Mouse (Mus musculus) lung, embryonic 15.5 days (tissue): ENCODE measurements around the gene Igf2bp2. TPM values are rescaled to one million over a fixed set of nuclear protein-coding genes. Genes with fewer than 3 reads are reported as not detected.

Experiments used
- ATAC-seq: fragments of 200-750 bp; cut with Nextera tagmentation; 2 replicates; pipeline ENCODE4 v1.8.0; 2017; ENCODE audit warnings: moderate number of reproducible peaks, borderline replicate concordance; ENCODE audit not compliant: low FRiP score, low TSS enrichment; ENCODE audit errors: extremely low read depth
- H3K27ac ChIP-seq: fragments of 300-500 bp; sonication (generic); 2 replicates; pipeline ENCODE4 v1.5.1; 2015; ENCODE audit warnings: moderate library complexity, mild to moderate bottlenecking, inconsistent platforms
- H3K27me3 ChIP-seq: fragments of 300-500 bp; sonication (generic); 2 replicates; pipeline ENCODE4 v1.6.1; 2015; ENCODE audit warnings: inconsistent platforms
- H3K36me3 ChIP-seq: fragments of 300-500 bp; sonication (generic); 2 replicates; pipeline ENCODE4 v1.6.1; 2015; ENCODE audit warnings: inconsistent platforms
- H3K4me1 ChIP-seq: fragments of 300-500 bp; sonication (generic); 2 replicates; pipeline ENCODE4 v1.6.1; 2015; ENCODE audit warnings: inconsistent platforms
- H3K4me2 ChIP-seq: fragments of 300-500 bp; sonication (generic); 2 replicates; pipeline ENCODE4 v1.6.1; 2015; ENCODE audit warnings: inconsistent platforms, mild to moderate bottlenecking, moderate library complexity
- H3K4me3 ChIP-seq: fragments of 300-500 bp; sonication (generic); 2 replicates; pipeline ENCODE4 v1.5.1; 2015; ENCODE audit warnings: mild to moderate bottlenecking, inconsistent platforms
- H3K9ac ChIP-seq: fragments of 300-500 bp; sonication (generic); 2 replicates; pipeline ENCODE4 v1.6.1; 2015; ENCODE audit warnings: inconsistent platforms
- H3K9me3 ChIP-seq: fragments of 300-500 bp; sonication (generic); 2 replicates; pipeline ENCODE4 v1.6.1; 2016; ENCODE audit warnings: inconsistent platforms
- WGBS: fragments of 180-500 bp; shearing (Covaris S2); methylation state at CpG from one replicate; pipeline ENCODE4 v1.1.7; 2015; 5-methylcytosine and 5-hydroxymethylcytosine counted together
- polyA plus RNA-seq: library from polyadenylated mRNA; unstranded; fragments of >200 nt; fragmentation: Nextera tagmentation; extraction: Ambion mirVana; gene quantifications from 2 replicates; pipeline ENCODE4 v1.2.1, GENCODE M21; 2015

Gene Igf2bp2
- polyA plus RNA-seq, 1 experiment from 2014 or later: 55.8 TPM

- Histone ChIP-seq H3K4me1 (peaks cover 9% of the 10 kb centered on the region), H3K4me3 (no peak overlapping the region), H3K9ac (no peak overlapping the region), H3K4me2 (no peak overlapping the region), H3K36me3 (no peaks in the 10 kb centered on the region), H3K27me3 (no peaks in the 10 kb centered on the region), H3K9me3 (no peaks in the 10 kb centered on the region), H3K27ac (no peak overlapping the region)
- 73% methylated on average over 7 of the region's 7 CpGs for WGBS
- ATAC-seq: no peak
Observed at GRCm38 (mm10) chr16:22146071-22146470, 17.0 kb downstream of the Igf2bp2 start.

- H3K36me3 ChIP-seq: no peaks in the 10 kb centered on the region
- no peak for ATAC-seq
- no peak overlapping the region for H3K4me3 ChIP-seq
- no peak overlapping the region for H3K27ac ChIP-seq
- H3K4me2 ChIP-seq: no peak overlapping the region
- WGBS: 83% methylated on average over 6 of the region's 6 CpGs
- H3K9ac ChIP-seq: no peak overlapping the region
- no peaks in the 10 kb centered on the region for H3K4me1 ChIP-seq
- no peaks in the 10 kb centered on the region for H3K27me3 ChIP-seq
- no peaks in the 10 kb centered on the region for H3K9me3 ChIP-seq
Observed at GRCm38 (mm10) chr16:22144490-22144889, 18.6 kb downstream of the Igf2bp2 start.

- H3K4me3 ChIP-seq: no peak overlapping the region
- 72% methylated on average over 6 of the region's 6 CpGs for WGBS
- H3K27ac ChIP-seq: no peak overlapping the region
- H3K36me3 ChIP-seq: no peaks in the 10 kb centered on the region
- H3K4me2 ChIP-seq: no peak overlapping the region
- H3K9ac ChIP-seq: no peak overlapping the region
- no peaks in the 10 kb centered on the region for H3K9me3 ChIP-seq
- no peaks in the 10 kb centered on the region for H3K4me1 ChIP-seq
- no peak for ATAC-seq
- H3K27me3 ChIP-seq: no peaks in the 10 kb centered on the region
Observed at GRCm38 (mm10) chr16:22140861-22141260, 22.2 kb downstream of the Igf2bp2 start.

- Histone ChIP-seq H3K9me3 (no peaks in the 10 kb centered on the region), H3K4me2 (no peak overlapping the region), H3K27me3 (no peaks in the 10 kb centered on the region), H3K9ac (no peak overlapping the region), H3K27ac (no peak overlapping the region), H3K4me3 (no peak overlapping the region), H3K36me3 (no peaks in the 10 kb centered on the region), H3K4me1 (no peaks in the 10 kb centered on the region)
- ATAC-seq: no peak
- 86% methylated on average over 5 of the region's 5 CpGs for WGBS
Observed at GRCm38 (mm10) chr16:22139821-22140220, 23.3 kb downstream of the Igf2bp2 start.

- no peak overlapping the region for H3K4me3 ChIP-seq
- no peak for ATAC-seq
- WGBS: 85% methylated on average over 5 of the region's 5 CpGs
Observed at GRCm38 (mm10) chr16:22136198-22136597, 26.9 kb downstream of the Igf2bp2 start.

GRCm38 (mm10) chr16:22131321-22131720 is 31.8 kb downstream of the Igf2bp2 start:
- Histone ChIP-seq H3K4me3 (no peak overlapping the region), H3K4me1 (no peaks in the 10 kb centered on the region), H3K27me3 (no peaks in the 10 kb centered on the region), H3K36me3 (no peaks in the 10 kb centered on the region), H3K27ac (no peak overlapping the region), H3K4me2 (no peak overlapping the region), H3K9me3 (no peaks in the 10 kb centered on the region), H3K9ac (no peak overlapping the region)
- ATAC-seq: no peak
- 78% methylated on average over 6 of the region's 6 CpGs for WGBS

More at GRCm38 (mm10) chr16:22136198-22136597, 26.9 kb downstream of the Igf2bp2 start:
- H3K4me1 ChIP-seq: no peaks in the 10 kb centered on the region
- no peak overlapping the region for H3K9ac ChIP-seq
- no peaks in the 10 kb centered on the region for H3K9me3 ChIP-seq
- no peaks in the 10 kb centered on the region for H3K36me3 ChIP-seq
- no peak overlapping the region for H3K4me2 ChIP-seq
- no peak overlapping the region for H3K27ac ChIP-seq
- no peaks in the 10 kb centered on the region for H3K27me3 ChIP-seq

GRCm38 (mm10) chr16:22129511-22129910 is 33.6 kb downstream of the Igf2bp2 start:
- no peak for ATAC-seq
- H3K9me3 ChIP-seq: no peaks in the 10 kb centered on the region
- H3K4me1 ChIP-seq: no peaks in the 10 kb centered on the region
- no peak overlapping the region for H3K4me2 ChIP-seq
- H3K4me3 ChIP-seq: no peak overlapping the region
- WGBS: 81% methylated on average over 7 of the region's 7 CpGs
- H3K27me3 ChIP-seq: no peaks in the 10 kb centered on the region
- no peak overlapping the region for H3K27ac ChIP-seq
- no peaks in the 10 kb centered on the region for H3K36me3 ChIP-seq
- H3K9ac ChIP-seq: no peak overlapping the region

- ATAC-seq: no peak
- Histone ChIP-seq H3K27me3 (no peaks in the 10 kb centered on the region), H3K9me3 (no peaks in the 10 kb centered on the region), H3K4me2 (no peak overlapping the region), H3K4me3 (no peak overlapping the region), H3K36me3 (no peaks in the 10 kb centered on the region), H3K27ac (no peak overlapping the region), H3K9ac (no peak overlapping the region), H3K4me1 (no peaks in the 10 kb centered on the region)
- 94% methylated on average over 2 of the region's 2 CpGs for WGBS
Observed at GRCm38 (mm10) chr16:22128595-22128994, 34.5 kb downstream of the Igf2bp2 start.

- H3K27me3 ChIP-seq: no peaks in the 10 kb centered on the region
- 94% methylated on average over 5 of the region's 5 CpGs for WGBS
- H3K4me1 ChIP-seq: no peaks in the 10 kb centered on the region
- no peak overlapping the region for H3K4me2 ChIP-seq
- no peak overlapping the region for H3K27ac ChIP-seq
- no peaks in the 10 kb centered on the region for H3K36me3 ChIP-seq
- ATAC-seq: no peak
- H3K4me3 ChIP-seq: no peak overlapping the region
- no peak overlapping the region for H3K9ac ChIP-seq
- H3K9me3 ChIP-seq: no peaks in the 10 kb centered on the region
Observed at GRCm38 (mm10) chr16:22127806-22128205, 35.3 kb downstream of the Igf2bp2 start.

GRCm38 (mm10) chr16:22126936-22127335 is 36.2 kb downstream of the Igf2bp2 start:
- H3K36me3 ChIP-seq: no peaks in the 10 kb centered on the region
- H3K27me3 ChIP-seq: no peaks in the 10 kb centered on the region
- H3K9ac ChIP-seq: no peak overlapping the region
- no peaks in the 10 kb centered on the region for H3K4me1 ChIP-seq
- no peaks in the 10 kb centered on the region for H3K9me3 ChIP-seq
- H3K4me3 ChIP-seq: no peak overlapping the region
- no peak overlapping the region for H3K27ac ChIP-seq
- H3K4me2 ChIP-seq: no peak overlapping the region
- ATAC-seq: no peak
- 91% methylated on average over 4 of the region's 4 CpGs for WGBS

- Histone ChIP-seq H3K9ac (no peak overlapping the region), H3K27ac (no peak overlapping the region)
- WGBS: 20% methylated on average over 7 of the region's 7 CpGs
Observed at GRCm38 (mm10) chr16:22124325-22124918, 38.7 kb downstream of the Igf2bp2 start.

GRCm38 (mm10) chr16:22123658-22124057 is 39.4 kb downstream of the Igf2bp2 start:
- H3K27me3 ChIP-seq: no peaks in the 10 kb centered on the region
- ATAC-seq: no peak
- no peak overlapping the region for H3K9ac ChIP-seq
- H3K9me3 ChIP-seq: no peaks in the 10 kb centered on the region
- H3K27ac ChIP-seq: no peak overlapping the region
- WGBS: 38% methylated on average over 5 of the region's 5 CpGs
- H3K36me3 ChIP-seq: no peaks in the 10 kb centered on the region
- no peak overlapping the region for H3K4me3 ChIP-seq
- H3K4me2 ChIP-seq: no peak overlapping the region
- H3K4me1 ChIP-seq: no peaks in the 10 kb centered on the region

More at GRCm38 (mm10) chr16:22124325-22124918, 38.7 kb downstream of the Igf2bp2 start:
- no peak overlapping the region for H3K4me3 ChIP-seq
- H3K4me2 ChIP-seq: no peak overlapping the region
- no peaks in the 10 kb centered on the region for H3K4me1 ChIP-seq
- no peaks in the 10 kb centered on the region for H3K36me3 ChIP-seq
- no peaks in the 10 kb centered on the region for H3K9me3 ChIP-seq
- H3K27me3 ChIP-seq: no peaks in the 10 kb centered on the region
- ATAC-seq: no peak

GRCm38 (mm10) chr16:22121109-22121508 is 42.0 kb downstream of the Igf2bp2 start:
- Histone ChIP-seq H3K36me3 (no peaks in the 10 kb centered on the region), H3K4me1 (no peaks in the 10 kb centered on the region)
- no peak for ATAC-seq

More at GRCm38 (mm10) chr16:22121109-22121508, 42.0 kb downstream of the Igf2bp2 start:
- Histone ChIP-seq H3K27me3 (no peaks in the 10 kb centered on the region), H3K9me3 (no peaks in the 10 kb centered on the region), H3K4me3 (no peak overlapping the region), H3K4me2 (no peak overlapping the region), H3K27ac (no peak overlapping the region), H3K9ac (no peak overlapping the region)
- WGBS: 74% methylated on average over 8 of the region's 8 CpGs
